ENCODE assay signal across 20 mouse cellular contexts in the genomic region with DNA sequence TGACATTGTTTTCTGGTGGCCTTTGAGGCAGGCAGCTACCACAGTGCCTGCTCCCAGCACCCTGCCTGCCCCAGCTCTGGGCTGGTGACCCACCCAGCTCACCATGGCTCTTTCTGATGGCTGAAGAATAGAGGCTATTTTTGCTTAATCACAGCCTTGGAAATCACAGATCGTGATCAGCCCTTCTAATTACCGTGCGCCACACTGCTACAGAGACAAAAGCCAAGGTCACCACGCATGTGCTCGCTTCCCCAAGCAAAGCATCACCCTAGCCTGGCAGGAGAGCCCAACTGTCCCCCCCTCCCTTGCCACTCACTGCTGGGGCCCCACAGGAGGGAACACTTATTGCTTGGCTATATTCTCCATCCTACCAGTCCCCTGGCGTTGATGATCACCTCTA. TPM values are rescaled to one million over a fixed set of nuclear protein-coding genes. Genes with fewer than 3 reads are reported as not detected.
"Had no signal": no experiment of that assay in that cellular context is flagged by ENCODE, and none has a peak within 500 bp of the region (broad histone marks: within the 10 kb centered on the region; RNA-seq: fewer than 3 reads in every experiment).

No protein-coding gene starts in this region.

- H3K4me3 ChIP-seq: limb, embryonic 12.5 days; limb, embryonic 15.5 days; midbrain, embryonic 12.5 days; midbrain, embryonic 15.5 days; myocyte; neural tube, embryonic 13.5 days had no signal

- H3K27me3 ChIP-seq: limb, embryonic 12.5 days; limb, embryonic 15.5 days; midbrain, embryonic 12.5 days; midbrain, embryonic 15.5 days; neural tube, embryonic 13.5 days had no signal

- H3K36me3 ChIP-seq: limb, embryonic 12.5 days; limb, embryonic 15.5 days; midbrain, embryonic 12.5 days; midbrain, embryonic 15.5 days; neural tube, embryonic 13.5 days had no signal

- ATAC-seq: liver, postnatal 0 days; lung, postnatal 0 days; midbrain, embryonic 15.5 days had no signal

- H3K4me1 ChIP-seq: limb, embryonic 12.5 days; limb, embryonic 15.5 days had no signal

- H3K9me3 ChIP-seq: limb, embryonic 12.5 days; limb, embryonic 15.5 days; midbrain, embryonic 12.5 days; midbrain, embryonic 15.5 days; neural tube, embryonic 13.5 days had no signal

- H3K27ac ChIP-seq: kidney, postnatal 0 days; limb, embryonic 12.5 days; limb, embryonic 15.5 days; liver, embryonic 14.5 days; macrophage; midbrain, embryonic 12.5 days; midbrain, embryonic 15.5 days; neural tube, embryonic 13.5 days had no signal

- H3K4me2 ChIP-seq: limb, embryonic 12.5 days; limb, embryonic 15.5 days; liver, embryonic 11.5 days; lung, embryonic 14.5 days; midbrain, embryonic 12.5 days; midbrain, embryonic 15.5 days; neural tube, embryonic 13.5 days had no signal

- H3K9ac ChIP-seq: limb, embryonic 12.5 days; limb, embryonic 15.5 days; liver, embryonic 14.5 days; liver, postnatal 0 days; lung, embryonic 14.5 days; midbrain, embryonic 12.5 days; midbrain, embryonic 15.5 days; neural tube, embryonic 13.5 days had no signal

- DNase-seq: kidney, postnatal 36 days; liver, postnatal 0 days; lung, embryonic 14.5 days; thymus, adult 18-20 months; thymus, postnatal 36 days had no signal

RNA-seq across cellular contexts. Expression of a gene that starts 38.6 kb away (rescaled TPM):
- total RNA-seq: neutrophil, adult 5-6 weeks had no signal

RNA-seq across cellular contexts. Expression of a gene that starts 43.2 kb away (rescaled TPM):
- total RNA-seq: layer of hippocampus, adult 8-10 months; layer of hippocampus, postnatal 10 days; left cerebral cortex, postnatal 36 days; neutrophil, adult 5-6 weeks had no signal

RNA-seq across cellular contexts. Expression of a gene that starts 55.1 kb away (rescaled TPM):
- total RNA-seq: neutrophil, adult 5-6 weeks had no signal
- polyA plus RNA-seq: liver, postnatal 0 days; macrophage had no signal
